Mouse (Mus musculus) midbrain, postnatal 0 days (tissue): Measurements from ENCODE around the gene Hps4. TPM values are rescaled to one million over a fixed set of nuclear protein-coding genes. Genes with fewer than 3 reads are reported as not detected.
"Not testable (repeated sequence)": the region's sequence is repeated elsewhere in the genome, so short reads cannot be mapped to it uniquely, and the experiment has no call there.

Experiments used
- ATAC-seq: fragments of 200-750 bp; cut with Nextera tagmentation; 2 replicates; pipeline ENCODE4 v1.8.0; 2017; ENCODE audit warnings: moderate number of reproducible peaks, mild to moderate bottlenecking, moderate TSS enrichment, moderate library complexity; ENCODE audit not compliant: low FRiP score
- DNase-seq: peaks from one replicate; pipeline ENCODE4 v3.0.0-alpha.2; 2015; ENCODE audit warnings: low spot score
- H3K27ac ChIP-seq: fragments of 300-500 bp; sonication (generic); 2 replicates; pipeline ENCODE4 v1.5.1; 2014; ENCODE audit warnings: low read depth, mild to moderate bottlenecking, low read length, mixed read lengths
- H3K27me3 ChIP-seq: fragments of 300-500 bp; sonication (generic); 2 replicates; pipeline ENCODE4 v1.6.1; 2014; ENCODE audit warnings: low read length, control low read depth, mixed read lengths; ENCODE audit not compliant: insufficient read depth
- H3K36me3 ChIP-seq: fragments of 300-500 bp; sonication (generic); 2 replicates; pipeline ENCODE4 v1.6.1; 2014; ENCODE audit warnings: low read length, control low read depth, mixed read lengths; ENCODE audit not compliant: insufficient read depth
- H3K4me1 ChIP-seq: fragments of 300-500 bp; sonication (generic); 2 replicates; pipeline ENCODE4 v1.6.1; 2014; ENCODE audit warnings: mild to moderate bottlenecking, control low read depth, antibody characterized with exemption, low read length, mixed read lengths; ENCODE audit not compliant: insufficient read depth
- H3K4me2 ChIP-seq: fragments of 300-500 bp; sonication (generic); 2 replicates; pipeline ENCODE4 v1.6.1; 2014; ENCODE audit warnings: low read depth, mild to moderate bottlenecking, low read length, mixed read lengths; ENCODE audit not compliant: poor library complexity, severe bottlenecking
- H3K4me3 ChIP-seq: fragments of 300-500 bp; sonication (generic); 2 replicates; pipeline ENCODE4 v1.5.1; 2014; ENCODE audit warnings: low read depth, mild to moderate bottlenecking, low read length, moderate library complexity
- H3K9ac ChIP-seq: fragments of 300-500 bp; sonication (generic); replicated peaks from 2 replicates; pipeline ENCODE4 v1.6.1; 2014; ENCODE audit warnings: mild to moderate bottlenecking, low read length, moderate library complexity, mixed read lengths; ENCODE audit not compliant: poor library complexity, severe bottlenecking
- H3K9me3 ChIP-seq: fragments of 300-500 bp; sonication (generic); 2 replicates; pipeline ENCODE4 v1.6.1; 2016; ENCODE audit warnings: low read length, control low read depth
- CTCF ChIP-seq: IDR thresholded peaks from 2 replicates; pipeline ENCODE4 v1.5.1; 2016; ENCODE audit warnings: antibody characterized with exemption, mild to moderate bottlenecking
- WGBS: fragments of 180-500 bp; shearing (Covaris S2); extraction: QIAGEN DNeasy Blood & Tissue Kit; methylation state at CpG from one replicate; pipeline ENCODE4 v1.1.7; 2014; 5-methylcytosine and 5-hydroxymethylcytosine counted together
- polyA plus RNA-seq: library from polyadenylated mRNA; unstranded; fragments of >200 nt; fragmentation: Nextera tagmentation; extraction: Ambion mirVana; gene quantifications from 2 replicates; pipeline ENCODE4 v1.2.1, GENCODE M21; 2015
- total RNA-seq: library from RNA; depleted of rRNA; stranded (reverse); fragments of >200 nt; gene quantifications from 2 replicates; pipeline ENCODE4 v1.2.3, GENCODE M21; 2014

The Hps4 gene
- total and polyA plus RNA-seq, 2 experiments from 2014 or later: 34.9 to 36.1 TPM

DNA sequence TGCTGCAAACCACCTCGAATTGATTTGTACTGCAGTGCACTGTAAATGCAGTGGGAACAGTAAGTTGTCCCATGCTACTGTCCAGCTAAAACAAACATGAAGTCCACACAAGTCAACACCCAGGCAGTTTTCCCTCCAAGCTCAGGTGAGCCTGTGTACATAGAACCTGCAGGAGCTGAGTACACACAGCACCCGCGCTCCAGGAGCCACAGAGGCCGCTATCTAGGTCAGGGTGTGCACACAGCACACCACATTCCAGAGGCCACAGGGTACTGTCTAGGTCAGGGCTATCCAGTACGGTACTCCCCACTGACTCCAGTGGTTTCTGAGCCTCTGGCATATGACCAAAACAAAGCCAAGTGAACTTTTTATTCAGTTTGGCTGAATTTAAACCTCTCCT, 40.6 kb upstream of the Hps4 start:
- H3K9ac ChIP-seq: no peak overlapping the region

DNA sequence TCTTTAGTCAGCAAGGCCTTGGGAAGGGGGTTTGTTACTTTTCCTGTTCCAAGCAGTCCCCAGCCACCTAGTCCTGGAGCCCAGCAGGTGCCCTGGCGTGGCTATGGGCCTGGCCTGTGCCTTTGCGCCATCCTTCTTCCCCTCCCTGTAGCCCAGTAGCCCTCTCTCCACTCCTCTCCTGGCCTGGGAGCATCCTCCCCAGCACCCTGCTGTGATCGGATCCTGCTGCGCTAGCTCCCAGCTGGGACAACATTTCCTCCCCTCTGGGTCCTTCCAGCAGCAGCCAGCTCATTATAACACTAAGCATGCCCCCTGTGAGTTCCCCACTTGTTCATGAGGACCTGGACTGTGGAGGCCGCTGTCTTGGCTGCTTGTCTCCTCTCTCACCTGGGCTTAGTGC, 37.0 kb upstream of the Hps4 start:
- peaks cover 31% of the 10 kb centered on the region for H3K36me3 ChIP-seq
- H3K4me2 ChIP-seq: no peak overlapping the region
- DNase-seq (no peak), ATAC-seq (no peak; the same call in 1 of the 2 replicates)
- no peaks in the 10 kb centered on the region for H3K9me3 ChIP-seq
- no peaks in the 10 kb centered on the region for H3K27me3 ChIP-seq
- no peak overlapping the region for H3K9ac ChIP-seq
- no peak overlapping the region for H3K27ac ChIP-seq
- no peak overlapping the region for H3K4me3 ChIP-seq
- H3K4me1 ChIP-seq: no peaks in the 10 kb centered on the region
- 55% methylated on average over 5 of the region's 5 CpGs for WGBS
- TF ChIP-seq CTCF: no peak

More for the DNA sequence above, 40.6 kb upstream of the Hps4 start:
- no peaks in the 10 kb centered on the region for H3K27me3 ChIP-seq
- H3K4me1 ChIP-seq: no peaks in the 10 kb centered on the region
- H3K27ac ChIP-seq: no peak overlapping the region
- 91% methylated on average over 5 of the region's 5 CpGs for WGBS
- no peak overlapping the region for H3K4me3 ChIP-seq
- ATAC-seq (no peak), DNase-seq (no peak)
- no peak overlapping the region for H3K4me2 ChIP-seq
- no peaks in the 10 kb centered on the region for H3K36me3 ChIP-seq
- no peaks in the 10 kb centered on the region for H3K9me3 ChIP-seq
- TF ChIP-seq CTCF: no peak

DNA sequence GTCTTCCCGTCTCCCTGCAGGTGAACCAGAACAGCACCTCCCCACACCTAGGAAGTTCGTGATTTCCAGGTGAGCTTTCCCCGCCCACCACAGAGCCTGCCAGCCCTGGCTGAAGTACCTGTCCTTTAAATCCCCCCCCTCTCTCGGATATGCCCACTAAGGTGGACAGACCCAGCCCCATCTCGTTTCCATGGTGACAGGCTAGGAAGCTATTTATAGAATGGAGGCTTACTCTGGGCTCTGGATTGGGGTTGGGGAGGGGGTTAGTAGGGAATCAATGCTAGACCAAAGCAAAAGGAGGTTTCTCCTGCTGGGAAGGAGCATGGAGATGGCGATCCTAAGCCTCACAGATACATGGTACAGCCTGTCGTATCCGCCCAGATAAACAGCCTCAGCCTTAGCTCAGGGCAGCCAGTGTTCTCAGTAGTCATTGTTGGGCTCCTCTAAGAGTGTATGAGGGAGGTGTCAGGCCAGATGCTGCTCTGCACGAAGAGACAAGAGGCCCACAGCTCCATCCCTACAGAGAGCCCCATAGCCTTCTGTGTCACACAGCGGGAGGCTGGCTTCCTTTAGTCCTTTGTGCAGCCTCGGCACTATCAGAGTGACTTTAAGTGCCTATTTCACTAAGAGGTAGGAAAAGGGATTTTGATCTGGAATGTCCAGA, 29.5 kb upstream of the Hps4 start:
- Histone ChIP-seq H3K27me3 (no peaks in the 10 kb centered on the region), H3K9ac (0 out of 2 replicates have a peak overlapping the region, but pooled peaks have one; percentile 24), H3K27ac (peak overlapping the region; percentile 63), H3K4me3 (no peak overlapping the region), H3K4me2 (no peak overlapping the region), H3K9me3 (no peaks in the 10 kb centered on the region), H3K4me1 (no peaks in the 10 kb centered on the region), H3K36me3 (peaks cover 49% of the 10 kb centered on the region)
- 44% methylated on average over 11 of the region's 11 CpGs for WGBS
- DNase-seq (peak; percentile 65), ATAC-seq (peak; percentile 59; the same call in 1 of the 2 replicates)
- no peak for TF ChIP-seq CTCF

DNA sequence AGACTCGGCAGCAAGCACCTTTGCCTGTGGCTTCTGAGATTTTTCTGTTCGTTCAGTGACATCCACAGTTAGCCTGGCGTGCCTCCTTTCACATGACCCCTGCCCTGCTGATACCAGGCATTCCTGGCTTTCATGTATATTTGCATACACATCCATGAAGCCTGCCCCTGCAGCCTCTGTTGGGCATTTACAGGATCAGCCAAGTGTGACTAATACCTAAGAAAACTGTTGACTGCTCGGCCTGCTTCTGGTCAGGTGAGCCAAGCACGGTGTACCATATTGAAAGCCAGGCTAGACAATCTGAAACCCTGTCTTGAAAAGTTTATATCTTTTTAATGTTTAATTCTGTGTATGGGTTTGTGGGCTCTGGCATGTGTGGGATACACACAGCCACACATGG, 26.4 kb upstream of the Hps4 start:
- H3K4me1 ChIP-seq: no peaks in the 10 kb centered on the region
- no peak overlapping the region for H3K4me2 ChIP-seq
- ATAC-seq (no peak), DNase-seq (no peak)
- H3K27ac ChIP-seq: no peak overlapping the region
- H3K4me3 ChIP-seq: no peak overlapping the region
- no peaks in the 10 kb centered on the region for H3K9me3 ChIP-seq
- 55% methylated on average over 5 of the region's 5 CpGs for WGBS
- TF ChIP-seq CTCF: no peak
- H3K36me3 ChIP-seq: peaks cover 20% of the 10 kb centered on the region
- no peaks in the 10 kb centered on the region for H3K27me3 ChIP-seq
- no peak overlapping the region for H3K9ac ChIP-seq

DNA sequence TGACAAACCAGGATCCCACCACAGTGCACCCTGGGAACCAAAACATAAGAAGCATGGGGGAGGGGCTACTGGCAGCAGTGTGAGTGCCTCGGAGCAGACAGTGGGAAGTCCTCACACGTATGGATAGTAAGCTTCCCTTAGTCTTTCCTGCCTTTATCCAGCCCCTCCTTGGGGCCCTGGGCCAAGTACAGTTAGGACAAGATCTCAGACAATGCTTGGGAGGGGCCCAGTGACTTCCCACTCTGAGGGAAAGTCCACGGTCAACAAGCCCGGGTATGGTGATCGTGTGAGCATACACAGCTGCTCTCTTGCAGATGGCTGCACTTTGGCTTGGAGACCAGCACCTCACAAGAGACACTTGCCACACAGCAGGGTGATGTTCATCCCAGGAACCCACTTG, 25.6 kb upstream of the Hps4 start:
- Histone ChIP-seq H3K9ac (no peak overlapping the region), H3K27me3 (no peaks in the 10 kb centered on the region), H3K36me3 (peaks cover 20% of the 10 kb centered on the region), H3K4me1 (no peaks in the 10 kb centered on the region), H3K9me3 (no peaks in the 10 kb centered on the region), H3K4me2 (no peak overlapping the region), H3K27ac (no peak overlapping the region), H3K4me3 (no peak overlapping the region)
- no peak for DNase-seq
- no peak for ATAC-seq
- WGBS: 63% methylated on average over 5 of the region's 5 CpGs
- TF ChIP-seq CTCF: no peak

DNA sequence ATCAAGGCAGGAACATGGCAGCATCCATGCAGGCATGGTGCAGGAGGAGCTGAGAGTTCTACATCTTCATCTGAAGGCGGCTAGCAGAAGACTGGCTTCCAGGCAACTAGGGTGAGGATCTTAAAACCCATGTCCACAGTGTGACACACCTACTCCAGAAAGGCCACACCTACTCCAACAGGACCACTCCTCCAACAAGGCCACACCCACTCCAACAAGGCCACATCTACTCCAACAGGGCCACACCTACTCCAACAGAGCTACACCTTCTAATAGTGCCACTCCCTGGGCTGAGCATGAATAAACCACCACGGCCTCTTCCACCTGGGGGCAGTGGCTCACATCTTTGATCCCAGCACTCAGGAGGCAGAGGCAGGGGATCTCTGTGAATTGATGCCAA, 23.5 kb upstream of the Hps4 start:
- WGBS: 50% methylated on average over 2 of the region's 2 CpGs

More for the DNA sequence above, 23.5 kb upstream of the Hps4 start:
- H3K9ac ChIP-seq, H3K9me3 ChIP-seq, H3K27me3 ChIP-seq, H3K4me2 ChIP-seq, H3K4me1 ChIP-seq, ATAC-seq, H3K4me3 ChIP-seq, H3K27ac ChIP-seq, DNase-seq: not testable (repeated sequence)
- H3K36me3 ChIP-seq: peaks cover 17% of the 10 kb centered on the region
